In the genomic region with DNA sequence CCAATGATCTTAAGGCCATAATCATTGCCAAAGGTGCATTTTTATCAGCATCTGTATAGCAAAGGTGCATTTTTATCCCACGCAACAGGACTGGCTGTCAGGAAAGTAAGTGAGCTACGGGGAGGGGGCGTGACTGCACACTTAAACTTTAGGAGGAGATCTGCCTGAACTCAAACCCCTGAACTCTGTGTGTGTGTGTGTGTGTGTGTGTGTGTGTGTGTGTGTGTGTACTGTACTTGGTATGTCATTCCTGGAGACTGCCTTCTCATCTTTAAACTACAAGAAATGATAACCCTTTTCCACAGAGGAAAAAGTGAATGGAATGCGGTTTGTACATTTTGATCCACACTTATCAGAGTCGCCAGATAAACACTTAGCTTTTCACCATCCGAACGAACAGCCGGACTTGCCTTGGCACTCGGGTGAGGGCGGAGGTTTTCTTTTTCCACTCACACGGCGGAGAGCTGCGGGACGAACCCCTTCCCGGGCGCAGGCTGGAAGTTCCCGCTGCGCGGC, we compare ENCODE assay signal across 8 mouse cellular contexts. TPM values are rescaled to one million over a fixed set of nuclear protein-coding genes. Genes with fewer than 3 reads are reported as not detected.
DNase-seq lines count a peak whose midpoint lies in the region; ATAC-seq and TF ChIP-seq lines count a peak whose summit lies in the region.

No protein-coding gene starts in this region.

- H3K9me3 ChIP-seq in lung, embryonic 15.5 days, result no peaks in the 10 kb centered on the region
- H3K9me3 ChIP-seq in embryonic facial prominence, embryonic 14.5 days (ENCODE audit: control insufficient read depth, low read length), result no peaks in the 10 kb centered on the region
- H3K9me3 ChIP-seq in limb, embryonic 10.5 days (replicated peaks), result no peaks in the 10 kb centered on the region

- peak overlapping the region; percentile 74 for H3K4me3 ChIP-seq in lung, embryonic 15.5 days
- peak overlapping the region; percentile 79 for H3K4me3 ChIP-seq in embryonic facial prominence, embryonic 14.5 days (ENCODE audit: low read depth, low read length)
- H3K4me3 ChIP-seq in limb, embryonic 10.5 days, result peak overlapping the region; percentile 84
- H3K4me3 ChIP-seq in olfactory bulb, adult 2 months (ENCODE audit: insufficient read depth, low read depth, low read length), result peak overlapping the region; percentile 65

- peak overlapping the region; percentile 97 for H3K4me2 ChIP-seq in lung, embryonic 15.5 days
- H3K4me2 ChIP-seq in embryonic facial prominence, embryonic 14.5 days (ENCODE audit: low read depth, low read length), result peak overlapping the region; percentile 92

- no peaks in the 10 kb centered on the region for H3K27me3 ChIP-seq in lung, embryonic 15.5 days
- no peaks in the 10 kb centered on the region for H3K27me3 ChIP-seq in embryonic facial prominence, embryonic 14.5 days (replicated peaks; ENCODE audit: control insufficient read depth, insufficient read depth, low read length)
- peaks cover 11% of the 10 kb centered on the region; the same call in 1 of the 2 replicates for H3K27me3 ChIP-seq in limb, embryonic 10.5 days (ENCODE audit: low read depth, poor library complexity, severe bottlenecking)

- no peak for ATAC-seq in lung, embryonic 15.5 days (ENCODE audit: borderline replicate concordance, extremely low read depth, low FRiP score, low TSS enrichment)
- ATAC-seq in embryonic facial prominence, embryonic 14.5 days (ENCODE audit: low read depth), result no peak

- no peak for TF ChIP-seq POLR2A in olfactory bulb, adult 2 months (IDR thresholded peaks at IDR 0.05; ENCODE audit: insufficient read depth, low read depth, low read length)

- peak overlapping the region; percentile 97 for H3K27ac ChIP-seq in lung, embryonic 15.5 days
- H3K27ac ChIP-seq in embryonic facial prominence, embryonic 14.5 days (replicated peaks; ENCODE audit: low read depth, low read length), result peak overlapping the region; percentile 98
- peak overlapping the region; percentile 96 for H3K27ac ChIP-seq in limb, embryonic 10.5 days
- no peak overlapping the region for H3K27ac ChIP-seq in olfactory bulb, adult 2 months (ENCODE audit: insufficient read depth, low read depth, low read length)

- no peaks in the 10 kb centered on the region for H3K36me3 ChIP-seq in lung, embryonic 15.5 days
- no peaks in the 10 kb centered on the region for H3K36me3 ChIP-seq in embryonic facial prominence, embryonic 14.5 days (ENCODE audit: control insufficient read depth, insufficient read depth, low read length)
- H3K36me3 ChIP-seq in limb, embryonic 10.5 days, result no peaks in the 10 kb centered on the region

- H3K4me1 ChIP-seq in lung, embryonic 15.5 days, result peaks cover 38% of the 10 kb centered on the region
- H3K4me1 ChIP-seq in embryonic facial prominence, embryonic 14.5 days (ENCODE audit: control insufficient read depth, insufficient read depth, low read length), result peaks cover 29% of the 10 kb centered on the region
- H3K4me1 ChIP-seq in limb, embryonic 10.5 days, result peaks cover 52% of the 10 kb centered on the region
- H3K4me1 ChIP-seq in olfactory bulb, adult 2 months (ENCODE audit: control insufficient read depth, insufficient read depth, low read length), result peaks cover 14% of the 10 kb centered on the region

- TF ChIP-seq CTCF in olfactory bulb, adult 2 months (IDR thresholded peaks at IDR 0.05; ENCODE audit: insufficient read depth, low read depth, low read length), result no peak

- DNase-seq in lung, postnatal 25 days (ENCODE audit: low spot score), result no peak
- DNase-seq in embryonic facial prominence, embryonic 14.5 days (ENCODE audit: low spot score), result peak; percentile 24
- DNase-seq in limb, embryonic 10.5 days (ENCODE audit: low spot score), result peak; percentile 43
- DNase-seq in left cerebral cortex, adult 11 months (ENCODE audit: low spot score), result no peak
- DNase-seq in urinary bladder, postnatal 14 days (ENCODE audit: low spot score), result no peak
- DNase-seq in cerebellum, adult 8-10 months, result no peak

- under 1% methylated on average over 19 of the region's 19 CpGs for WGBS in lung, embryonic 15.5 days
- 2% methylated on average over 16 of the region's 19 CpGs for WGBS in embryonic facial prominence, embryonic 14.5 days
- 2% methylated on average over 19 of the region's 19 CpGs for WGBS in limb, embryonic 10.5 days
- 7% methylated on average over 19 of the region's 19 CpGs for WGBS in olfactory bulb, adult 2 months

- H3K9ac ChIP-seq in lung, embryonic 15.5 days, result peak overlapping the region; percentile 88
- H3K9ac ChIP-seq in embryonic facial prominence, embryonic 14.5 days (ENCODE audit: low read depth, low read length), result peak overlapping the region; percentile 92

RNA-seq across cellular contexts. Expression of gene Prkce, which starts 1.5 kb away (rescaled TPM):
- 6.6 and 6.7 TPM in 2 replicates for polyA plus RNA-seq in lung, embryonic 15.5 days (2015; fragmentation: Nextera tagmentation; extraction: Ambion mirVana)
- polyA plus RNA-seq in embryonic facial prominence, embryonic 14.5 days (2014; fragmentation: Nextera tagmentation; extraction: Ambion mirVana), result 8.7 and 9.7 TPM in 2 replicates
- polyA plus RNA-seq in limb, embryonic 10.5 days (2016; fragmentation: Nextera tagmentation; extraction: Ambion mirVana), result 4.3 and 4.9 TPM in 2 replicates
- 221 TPM in 1 of 2 replicates, not detected in the other for polyA plus RNA-seq in olfactory bulb, adult 2 months (2012; ENCODE audit: insufficient read depth, insufficient read length, low replicate concordance, missing spikeins)

RNA-seq across cellular contexts. Expression of gene Srbd1, which starts 21.1 kb away (rescaled TPM):
- polyA plus RNA-seq in lung, embryonic 15.5 days (2015; fragmentation: Nextera tagmentation; extraction: Ambion mirVana), result 15.2 and 16.8 TPM in 2 replicates
- polyA plus RNA-seq in embryonic facial prominence, embryonic 14.5 days (2014; fragmentation: Nextera tagmentation; extraction: Ambion mirVana), result 8.8 and 9.3 TPM in 2 replicates
- 22.5 and 24.5 TPM in 2 replicates for polyA plus RNA-seq in limb, embryonic 10.5 days (2016; fragmentation: Nextera tagmentation; extraction: Ambion mirVana)
- polyA plus RNA-seq in olfactory bulb, adult 2 months (2012; ENCODE audit: insufficient read depth, insufficient read length, low replicate concordance, missing spikeins), result not detected in 2 replicates

Comparison
In these comparisons a context has a peak if more than half of its experiments do, and no peak if none do; other contexts are left out.
1. DNase-seq: peak in embryonic facial prominence, embryonic 14.5 days (single experiment) and limb, embryonic 10.5 days (single experiment); none in lung, postnatal 25 days (single experiment), left cerebral cortex, adult 11 months (single experiment), urinary bladder, postnatal 14 days (single experiment) and cerebellum, adult 8-10 months (single experiment).
2. Peak in every context shown above with its lines, with median percentiles within 50 percentile points of each other: H3K4me3 ChIP-seq.